Mouse (Mus musculus) kidney, embryonic 14.5 days (tissue): ENCODE results near the gene Elovl6. TPM values are rescaled to one million over a fixed set of nuclear protein-coding genes. Genes with fewer than 3 reads are reported as not detected.
A peak's percentile ranks its signal among the peaks of the same experiment; 100 is the strongest.

ENCODE experiments used
- ATAC-seq: fragments of 200-750 bp; cut with Nextera tagmentation; 2 replicates; pipeline ENCODE4 v1.8.0; 2017; ENCODE audit warnings: moderate number of reproducible peaks, mild to moderate bottlenecking, moderate TSS enrichment, moderate library complexity; ENCODE audit not compliant: low FRiP score, low TSS enrichment
- H3K27ac ChIP-seq: fragments of 300-500 bp; sonication (generic); 2 replicates; pipeline ENCODE4 v1.5.1; 2014; ENCODE audit warnings: low read depth, mild to moderate bottlenecking, low read length, moderate library complexity, mixed read lengths
- H3K27me3 ChIP-seq: fragments of 300-500 bp; sonication (generic); 2 replicates; pipeline ENCODE4 v1.6.1; 2014; ENCODE audit warnings: mild to moderate bottlenecking, low read length; ENCODE audit not compliant: control insufficient read depth, insufficient read depth
- H3K36me3 ChIP-seq: fragments of 300-500 bp; sonication (generic); 2 replicates; pipeline ENCODE4 v1.6.1; 2014; ENCODE audit warnings: low read length, mixed read lengths; ENCODE audit not compliant: control insufficient read depth, insufficient read depth
- H3K4me1 ChIP-seq: fragments of 300-500 bp; sonication (generic); 2 replicates; pipeline ENCODE4 v1.6.1; 2014; ENCODE audit warnings: low read length, mixed read lengths; ENCODE audit not compliant: control insufficient read depth, insufficient read depth
- H3K4me2 ChIP-seq: fragments of 300-500 bp; sonication (generic); replicated peaks from 2 replicates; pipeline ENCODE4 v1.6.1; 2014; ENCODE audit warnings: low read depth, mild to moderate bottlenecking, low read length
- H3K4me3 ChIP-seq: fragments of 300-500 bp; sonication (generic); 2 replicates; pipeline ENCODE4 v1.5.1; 2014; ENCODE audit warnings: mild to moderate bottlenecking, low read length
- H3K9ac ChIP-seq: fragments of 300-500 bp; sonication (generic); 2 replicates; pipeline ENCODE4 v1.6.1; 2014; ENCODE audit warnings: low read depth, mild to moderate bottlenecking, low read length, moderate library complexity
- H3K9me3 ChIP-seq: fragments of 300-500 bp; sonication (generic); 2 replicates; pipeline ENCODE4 v1.6.1; 2016; ENCODE audit warnings: low read length; ENCODE audit not compliant: control insufficient read depth
- WGBS: fragments of 180-500 bp; shearing (Covaris S2); extraction: QIAGEN DNeasy Blood & Tissue Kit; methylation state at CpG from one replicate; pipeline ENCODE4 v1.1.7; 2014; 5-methylcytosine and 5-hydroxymethylcytosine counted together
- polyA plus RNA-seq: library from polyadenylated mRNA; unstranded; fragments of >200 nt; fragmentation: Nextera tagmentation; extraction: Ambion mirVana; gene quantifications from 2 replicates; pipeline ENCODE4 v1.2.1, GENCODE M21; 2014

Gene Elovl6
- polyA plus RNA-seq, 1 experiment from 2014 or later, result 50.4 TPM

GRCm38 (mm10) chr3:129535444-129535843 is 3.3 kb downstream of the Elovl6 start:
- ATAC-seq, result no peak
- no peaks in the 10 kb centered on the region for H3K27me3 ChIP-seq
- H3K4me2 ChIP-seq, result peak overlapping the region; percentile 70
- WGBS, result 15% methylated on average over 6 of the region's 6 CpGs
- peaks cover 22% of the 10 kb centered on the region for H3K4me1 ChIP-seq
- H3K27ac ChIP-seq, result peak overlapping the region; percentile 90; the same call in 1 of the 2 replicates
- H3K9me3 ChIP-seq, result no peaks in the 10 kb centered on the region
- peak overlapping the region; percentile 80 for H3K4me3 ChIP-seq
- H3K9ac ChIP-seq, result peak overlapping the region; percentile 40; the same call in 1 of the 2 replicates
- H3K36me3 ChIP-seq, result no peaks in the 10 kb centered on the region

- peak; percentile 87 for ATAC-seq
- Histone ChIP-seq H3K9ac (peak overlapping the region; percentile 58), H3K9me3 (no peaks in the 10 kb centered on the region), H3K4me2 (peak overlapping the region; percentile 70), H3K4me1 (peaks cover 22% of the 10 kb centered on the region), H3K27me3 (no peaks in the 10 kb centered on the region), H3K27ac (peak overlapping the region; percentile 90), H3K4me3 (peak overlapping the region; percentile 80), H3K36me3 (no peaks in the 10 kb centered on the region)
- WGBS, result 0% methylated on average over 11 of the region's 11 CpGs
Observed at GRCm38 (mm10) chr3:129536109-129536508, 4.0 kb downstream of the Elovl6 start.

GRCm38 (mm10) chr3:129537954-129538353 is 5.8 kb downstream of the Elovl6 start:
- no peak overlapping the region for H3K9ac ChIP-seq
- no peak overlapping the region for H3K27ac ChIP-seq
- no peak overlapping the region for H3K4me3 ChIP-seq
- H3K4me2 ChIP-seq, result no peak overlapping the region
- H3K27me3 ChIP-seq, result no peaks in the 10 kb centered on the region
- peaks cover 9% of the 10 kb centered on the region for H3K36me3 ChIP-seq
- 76% methylated on average over 5 of the region's 5 CpGs for WGBS
- peaks cover 18% of the 10 kb centered on the region for H3K4me1 ChIP-seq
- no peaks in the 10 kb centered on the region for H3K9me3 ChIP-seq
- ATAC-seq, result no peak

GRCm38 (mm10) chr3:129540882-129541281 is 8.7 kb downstream of the Elovl6 start:
- Histone ChIP-seq H3K4me3 (no peak overlapping the region), H3K4me1 (peaks cover 7% of the 10 kb centered on the region; the same call in 1 of the 2 replicates), H3K9me3 (no peaks in the 10 kb centered on the region), H3K9ac (no peak overlapping the region), H3K27me3 (no peaks in the 10 kb centered on the region), H3K4me2 (no peak overlapping the region), H3K36me3 (peaks cover 17% of the 10 kb centered on the region), H3K27ac (no peak overlapping the region)
- ATAC-seq, result no peak
- 95% methylated on average over 2 of the region's 2 CpGs for whole genome bisulfite sequencing

GRCm38 (mm10) chr3:129541456-129541855 is 9.3 kb downstream of the Elovl6 start:
- WGBS, result 95% methylated on average over 11 of the region's 11 CpGs
- H3K27me3 ChIP-seq, result no peaks in the 10 kb centered on the region
- no peak overlapping the region for H3K4me2 ChIP-seq
- no peak for ATAC-seq
- H3K9ac ChIP-seq, result no peak overlapping the region
- peaks cover 17% of the 10 kb centered on the region for H3K36me3 ChIP-seq
- no peak overlapping the region for H3K27ac ChIP-seq
- no peak overlapping the region for H3K4me3 ChIP-seq
- H3K4me1 ChIP-seq, result 0 out of 2 replicates have a peak, but pooled peaks cover 6% of the 10 kb centered on the region
- no peaks in the 10 kb centered on the region for H3K9me3 ChIP-seq

- Histone ChIP-seq H3K9me3 (no peaks in the 10 kb centered on the region), H3K4me1 (no peaks in the 10 kb centered on the region; the same call in 1 of the 2 replicates), H3K27me3 (no peaks in the 10 kb centered on the region), H3K4me2 (no peak overlapping the region), H3K27ac (no peak overlapping the region), H3K9ac (no peak overlapping the region), H3K4me3 (no peak overlapping the region), H3K36me3 (peaks cover 17% of the 10 kb centered on the region)
- ATAC-seq, result no peak
- WGBS, result 99% methylated on average over 3 of the region's 3 CpGs
Observed at GRCm38 (mm10) chr3:129543376-129543775, 11.2 kb downstream of the Elovl6 start.

GRCm38 (mm10) chr3:129544217-129544616 is 12.1 kb downstream of the Elovl6 start:
- no peak overlapping the region for H3K4me3 ChIP-seq
- H3K27ac ChIP-seq, result no peak overlapping the region
- H3K27me3 ChIP-seq, result no peaks in the 10 kb centered on the region
- no peak for ATAC-seq
- H3K9me3 ChIP-seq, result no peaks in the 10 kb centered on the region
- H3K4me2 ChIP-seq, result no peak overlapping the region
- peaks cover 2% of the 10 kb centered on the region; the same call in 1 of the 2 replicates for H3K4me1 ChIP-seq
- no peak overlapping the region for H3K9ac ChIP-seq
- 100% methylated on average over 1 of the region's 1 CpGs for WGBS
- peaks cover 17% of the 10 kb centered on the region for H3K36me3 ChIP-seq

- ATAC-seq, result no peak
- Histone ChIP-seq H3K27me3 (no peaks in the 10 kb centered on the region), H3K9ac (no peak overlapping the region), H3K4me2 (no peak overlapping the region), H3K9me3 (no peaks in the 10 kb centered on the region), H3K4me3 (no peak overlapping the region), H3K36me3 (peaks cover 17% of the 10 kb centered on the region), H3K27ac (no peak overlapping the region), H3K4me1 (peaks cover 6% of the 10 kb centered on the region; the same call in 1 of the 2 replicates)
- 49% methylated on average over 1 of the region's 1 CpGs for WGBS
Observed at GRCm38 (mm10) chr3:129545228-129545627, 13.1 kb downstream of the Elovl6 start.

GRCm38 (mm10) chr3:129545801-129546200 is 13.6 kb downstream of the Elovl6 start:
- H3K4me3 ChIP-seq, result no peak overlapping the region
- H3K27me3 ChIP-seq, result no peaks in the 10 kb centered on the region
- peaks cover 19% of the 10 kb centered on the region for H3K36me3 ChIP-seq
- no peaks in the 10 kb centered on the region for H3K9me3 ChIP-seq
- no peak overlapping the region for H3K27ac ChIP-seq
- no peak overlapping the region for H3K9ac ChIP-seq
- H3K4me1 ChIP-seq, result peaks cover 6% of the 10 kb centered on the region; the same call in 1 of the 2 replicates
- WGBS, result 83% methylated on average over 6 of the region's 6 CpGs
- H3K4me2 ChIP-seq, result no peak overlapping the region
- ATAC-seq, result 0 out of 2 replicates have a peak, but pooled peaks have one; percentile 5
